Mouse (Mus musculus) liver, postnatal 0 days (tissue): ENCODE data around the gene Plppr3. TPM values are rescaled to one million over a fixed set of nuclear protein-coding genes. Genes with fewer than 3 reads are reported as not detected.
A peak's percentile ranks its signal among the peaks of the same experiment; 100 is the strongest.
"Not testable (repeated sequence)": the region's sequence is repeated elsewhere in the genome, so short reads cannot be mapped to it uniquely, and the experiment has no call there.

Source experiments
- ATAC-seq: fragments of 200-750 bp; cut with Nextera tagmentation; 2 replicates; pipeline ENCODE4 v1.8.0; 2017; ENCODE audit warnings: mild to moderate bottlenecking, moderate library complexity
- DNase-seq: peaks from one replicate; pipeline ENCODE4 v3.0.0-alpha.2; 2016
- H3K27ac ChIP-seq: fragments of 300-500 bp; sonication (generic); 2 replicates; pipeline ENCODE4 v1.5.1; 2014; ENCODE audit warnings: antibody characterized with exemption, moderate library complexity, mild to moderate bottlenecking, low read depth
- H3K27me3 ChIP-seq: fragments of 300-500 bp; sonication (generic); 2 replicates; pipeline ENCODE4 v1.6.1; 2014; ENCODE audit warnings: low read length, control low read depth, mixed read lengths; ENCODE audit not compliant: insufficient read depth
- H3K36me3 ChIP-seq: fragments of 300-500 bp; sonication (generic); replicated peaks from 2 replicates; pipeline ENCODE4 v1.6.1; 2014; ENCODE audit warnings: mild to moderate bottlenecking, control low read depth, low read length, moderate library complexity, mixed read lengths; ENCODE audit not compliant: insufficient read depth
- H3K4me1 ChIP-seq: fragments of 300-500 bp; sonication (generic); 2 replicates; pipeline ENCODE4 v1.6.1; 2014; ENCODE audit warnings: antibody characterized with exemption, mild to moderate bottlenecking, control low read depth; ENCODE audit not compliant: insufficient read depth
- H3K4me2 ChIP-seq: fragments of 300-500 bp; sonication (generic); 2 replicates; pipeline ENCODE4 v1.6.1; 2014; ENCODE audit warnings: low read depth, mild to moderate bottlenecking, low read length, moderate library complexity, mixed read lengths
- H3K4me3 ChIP-seq: fragments of 300-500 bp; sonication (generic); 2 replicates; pipeline ENCODE4 v1.5.1; 2014; ENCODE audit warnings: low read depth, low read length
- H3K9ac ChIP-seq: fragments of 300-500 bp; sonication (generic); replicated peaks from 2 replicates; pipeline ENCODE4 v1.6.1; 2014; ENCODE audit warnings: mild to moderate bottlenecking, moderate library complexity
- H3K9me3 ChIP-seq: fragments of 300-500 bp; sonication (generic); 2 replicates; pipeline ENCODE4 v1.6.1; 2016; ENCODE audit warnings: mild to moderate bottlenecking, control low read depth, low read length, mixed read lengths
- CTCF ChIP-seq: sonication (generic); IDR thresholded peaks from 2 replicates; pipeline ENCODE4 v1.5.1; 2016; ENCODE audit warnings: antibody characterized with exemption, low read depth
- EP300 ChIP-seq: IDR thresholded peaks from 2 replicates; pipeline ENCODE4 v1.6.1; 2016; ENCODE audit warnings: antibody characterized with exemption, low read depth, mild to moderate bottlenecking
- WGBS: fragments of 180-500 bp; shearing (Covaris S2); extraction: QIAGEN DNeasy Blood & Tissue Kit; methylation state at CpG from one replicate; pipeline ENCODE4 v1.1.7; 2014; ENCODE audit not compliant: insufficient replicate concordance; 5-methylcytosine and 5-hydroxymethylcytosine counted together
- polyA plus RNA-seq: library from polyadenylated mRNA; unstranded; fragments of >200 nt; fragmentation: Nextera tagmentation; extraction: Ambion mirVana; gene quantifications from 2 replicates; pipeline ENCODE4 v1.2.1, GENCODE M21; 2015

Plppr3 gene
- polyA plus RNA-seq, 1 experiment from 2014 or later: 4.9 TPM

- DNase-seq (peak; percentile 89), ATAC-seq (peak; percentile 35; the same call in 1 of the 2 replicates)
- peaks cover 11% of the 10 kb centered on the region; the same call in 1 of the 2 replicates for H3K36me3 ChIP-seq
- not testable (repeated sequence) for H3K27me3 ChIP-seq, H3K27ac ChIP-seq, H3K9ac ChIP-seq, H3K4me2 ChIP-seq, H3K4me1 ChIP-seq, H3K9me3 ChIP-seq, H3K4me3 ChIP-seq
- peak; percentile 91 for TF ChIP-seq CTCF
- 41% methylated on average over 22 of the region's 22 CpGs for WGBS
These were observed 18.2 kb upstream of the Plppr3 start for GRCm38 (mm10) chr10:79892451-79893118.

GRCm38 (mm10) chr10:79890670-79891069 lies 16.2 kb upstream of the Plppr3 start, which contains the start of gene Cfd:
Cfd (plus strand) TSS chr10:79890853.
- H3K27ac ChIP-seq: no peak within 1 kb of the TSS
- no peak for ATAC-seq
- no peak for DNase-seq
- TF ChIP-seq CTCF (no peak), EP300 (no peak)
- peaks cover 5% of the 10 kb centered on the region; the same call in 1 of the 2 replicates for H3K36me3 ChIP-seq
- no peaks in the 10 kb centered on the region for H3K9me3 ChIP-seq
- no peaks in the 10 kb centered on the region; the same call in 1 of the 2 replicates for H3K4me1 ChIP-seq
- no peak within 1 kb of the TSS for H3K4me2 ChIP-seq
- H3K9ac ChIP-seq: no peak within 1 kb of the TSS
- no peaks in the 10 kb centered on the region for H3K27me3 ChIP-seq
- WGBS: 47% methylated on average over 5 of the region's 5 CpGs
- no peak within 1 kb of the TSS for H3K4me3 ChIP-seq

- WGBS: 32% methylated on average over 2 of the region's 2 CpGs
- H3K27me3 ChIP-seq: no peaks in the 10 kb centered on the region
- 0 out of 2 replicates have a peak overlapping the region, but pooled peaks have one; percentile 29 for H3K27ac ChIP-seq
- H3K4me1 ChIP-seq: peaks cover 5% of the 10 kb centered on the region
- H3K9me3 ChIP-seq: no peaks in the 10 kb centered on the region
- no peak overlapping the region for H3K4me2 ChIP-seq
- no peaks in the 10 kb centered on the region for H3K36me3 ChIP-seq
- ATAC-seq (no peak), DNase-seq (no peak)
- TF ChIP-seq CTCF (no peak), EP300 (no peak)
- no peak overlapping the region for H3K4me3 ChIP-seq
- no peak overlapping the region for H3K9ac ChIP-seq
These were observed 15.0 kb upstream of the Plppr3 start for GRCm38 (mm10) chr10:79889386-79889785.

GRCm38 (mm10) chr10:79886611-79887010 lies 12.2 kb upstream of the Plppr3 start:
- 0 out of 2 replicates have a peak, but pooled peaks cover 8% of the 10 kb centered on the region for H3K27me3 ChIP-seq
- H3K36me3 ChIP-seq: no peaks in the 10 kb centered on the region
- WGBS: 66% methylated on average over 8 of the region's 8 CpGs
- H3K9me3 ChIP-seq: no peaks in the 10 kb centered on the region
- no peak overlapping the region for H3K27ac ChIP-seq
- H3K9ac ChIP-seq: no peak overlapping the region
- TF ChIP-seq EP300 (no peak), CTCF (no peak)
- H3K4me1 ChIP-seq: peaks cover 27% of the 10 kb centered on the region
- no peak overlapping the region for H3K4me2 ChIP-seq
- no peak for ATAC-seq
- DNase-seq: no peak
- H3K4me3 ChIP-seq: no peak overlapping the region

GRCm38 (mm10) chr10:79886054-79886453 lies 11.6 kb upstream of the Plppr3 start, which contains the start of gene Elane:
Elane (plus strand) TSS chr10:79886247.
- 50% methylated on average over 6 of the region's 6 CpGs for WGBS
- Histone ChIP-seq H3K4me1 (peaks cover 33% of the 10 kb centered on the region), H3K9me3 (no peaks in the 10 kb centered on the region), H3K9ac (no peak within 1 kb of the TSS), H3K4me3 (no peak within 1 kb of the TSS), H3K27me3 (0 out of 2 replicates have a peak, but pooled peaks cover 8% of the 10 kb centered on the region), H3K27ac (no peak within 1 kb of the TSS), H3K36me3 (no peaks in the 10 kb centered on the region), H3K4me2 (no peak within 1 kb of the TSS; the same call in 1 of the 2 replicates)
- ATAC-seq (no peak), DNase-seq (no peak)
- TF ChIP-seq CTCF (no peak), EP300 (no peak)

- peaks cover 43% of the 10 kb centered on the region for H3K4me1 ChIP-seq
- WGBS: 23% methylated on average over 2 of the region's 3 CpGs
- H3K27me3 ChIP-seq, H3K9me3 ChIP-seq, DNase-seq, H3K27ac ChIP-seq, ATAC-seq, H3K4me3 ChIP-seq, H3K9ac ChIP-seq, H3K4me2 ChIP-seq, H3K36me3 ChIP-seq: not testable (repeated sequence)
These were observed 10.5 kb upstream of the Plppr3 start for GRCm38 (mm10) chr10:79884938-79885337.
